Comparison of ENCODE assay signal across 22 mouse cellular contexts in genomic region chr6:92253253-92253870, GRCm38 (mm10). TPM values are rescaled to one million over a fixed set of nuclear protein-coding genes. Genes with fewer than 3 reads are reported as not detected.
"Had no signal": no experiment of that assay in that cellular context is flagged by ENCODE, and none has a peak within 500 bp of the region (broad histone marks: within the 10 kb centered on the region; RNA-seq: fewer than 3 reads in every experiment).

No protein-coding gene starts in this region.

- H3K9ac ChIP-seq: limb, embryonic 12.5 days; limb, embryonic 15.5 days; liver, embryonic 14.5 days; liver, postnatal 0 days; midbrain, embryonic 12.5 days; midbrain, embryonic 15.5 days; neural tube, embryonic 12.5 days; neural tube, embryonic 15.5 days had no signal

- H3K4me2 ChIP-seq: limb, embryonic 12.5 days; limb, embryonic 15.5 days; liver, embryonic 11.5 days; midbrain, embryonic 12.5 days; midbrain, embryonic 15.5 days; neural tube, embryonic 12.5 days; neural tube, embryonic 15.5 days had no signal

- H3K27me3 ChIP-seq: limb, embryonic 15.5 days; midbrain, embryonic 15.5 days; neural tube, embryonic 12.5 days; neural tube, embryonic 15.5 days had no signal

- H3K4me3 ChIP-seq: limb, embryonic 12.5 days; limb, embryonic 15.5 days; midbrain, embryonic 12.5 days; midbrain, embryonic 15.5 days; neural tube, embryonic 12.5 days; neural tube, embryonic 15.5 days had no signal

- ATAC-seq: liver, postnatal 0 days; midbrain, embryonic 15.5 days had no signal

- H3K4me1 ChIP-seq: limb, embryonic 12.5 days; limb, embryonic 15.5 days; midbrain, embryonic 12.5 days; midbrain, embryonic 15.5 days; neural tube, embryonic 12.5 days; neural tube, embryonic 15.5 days had no signal

- H3K9me3 ChIP-seq: limb, embryonic 15.5 days; midbrain, embryonic 12.5 days; midbrain, embryonic 15.5 days had no signal

- H3K27ac ChIP-seq: limb, embryonic 12.5 days; limb, embryonic 15.5 days; liver, embryonic 14.5 days; macrophage; midbrain, embryonic 12.5 days; midbrain, embryonic 15.5 days; neural tube, embryonic 12.5 days; neural tube, embryonic 15.5 days; stomach, postnatal 0 days had no signal

- DNase-seq: kidney, postnatal 14 days; kidney, postnatal 4 days; left cerebral cortex, postnatal 4 days; liver, postnatal 0 days; lung, postnatal 10 days; right cerebral cortex, adult 18-20 months; right cerebral cortex, postnatal 14 days; right cerebral cortex, postnatal 4 days; thymus, adult 2 months; thymus, postnatal 14 days; thymus, postnatal 4 days had no signal

- H3K36me3 ChIP-seq: limb, embryonic 12.5 days; limb, embryonic 15.5 days; midbrain, embryonic 12.5 days; midbrain, embryonic 15.5 days; neural tube, embryonic 12.5 days; neural tube, embryonic 15.5 days had no signal

RNA-seq across cellular contexts. Expression of gene Trh, which starts 8.9 kb away (rescaled TPM):
- total RNA-seq: megakaryocyte, adult 5-6 weeks had no signal
- polyA plus RNA-seq: limb, embryonic 12.5 days; limb, embryonic 15.5 days; liver, embryonic 11.5 days; macrophage had no signal
